Mouse (Mus musculus) hindbrain, embryonic 14.5 days (tissue): ENCODE data around the gene Caps2. TPM values are rescaled to one million over a fixed set of nuclear protein-coding genes. Genes with fewer than 3 reads are reported as not detected.

Experiments used
- polyA plus RNA-seq: library from polyadenylated mRNA; unstranded; fragments of >200 nt; fragmentation: Nextera tagmentation; extraction: Ambion mirVana; gene quantifications from 2 replicates; pipeline ENCODE4 v1.2.1, GENCODE M21; 2014

Gene Caps2
- polyA plus RNA-seq, 1 experiment from 2014 or later: 0.96 TPM

Other genes with a start within 250 kb of the Caps2 start
- gene Krr1, start 191.0 kb upstream of the Caps2 start, polyA plus RNA-seq: 39.3 and 47.6 TPM in 2 replicates
- 1.0 and 1.1 TPM in 2 replicates for gene Glipr1, start 161.0 kb upstream of the Caps2 start, polyA plus RNA-seq
- gene Glipr1l1, start 103.4 kb upstream of the Caps2 start, polyA plus RNA-seq: 0.23 TPM in 1 of 2 replicates, not detected in the other
- not detected in 2 replicates for gene Glipr1l2, start 80.3 kb upstream of the Caps2 start, polyA plus RNA-seq
- 0.29 and 0.48 TPM in 2 replicates for gene Glipr1l3, start 3.3 kb upstream of the Caps2 start, polyA plus RNA-seq
- gene Kcnc2, start 107.5 kb downstream of the Caps2 start, polyA plus RNA-seq: 7.7 and 10.4 TPM in 2 replicates